Comparison of ENCODE assay signal across 25 mouse cellular contexts in the genomic region with DNA sequence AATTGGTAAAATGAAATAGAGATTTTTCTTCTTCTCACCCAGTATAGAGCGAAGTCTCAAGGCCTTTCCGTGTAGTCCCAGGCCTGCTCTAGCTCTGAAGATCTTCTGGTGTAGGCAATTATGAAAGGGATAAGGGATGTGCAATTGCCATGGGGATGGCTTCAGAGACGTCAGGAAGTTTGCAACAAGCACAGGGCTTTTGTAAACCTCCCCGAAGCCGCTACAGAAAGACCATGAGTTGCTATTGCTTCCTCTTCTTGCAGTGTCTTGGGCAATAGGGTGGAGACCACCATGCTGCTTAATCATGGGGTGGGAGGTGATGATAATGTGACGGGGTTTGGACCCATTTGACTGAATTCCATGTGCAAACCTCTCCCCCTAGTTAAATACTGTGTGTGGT.
"Had no signal": no experiment of that assay in that cellular context is flagged by ENCODE, and none has a peak within 500 bp of the region (broad histone marks: within the 10 kb centered on the region; RNA-seq: fewer than 3 reads in every experiment).

No protein-coding gene starts in this region.

- H3K36me3 ChIP-seq: heart, embryonic 13.5 days; heart, embryonic 15.5 days; hindbrain, embryonic 13.5 days; hindbrain, embryonic 15.5 days; kidney, embryonic 15.5 days; limb, embryonic 10.5 days; limb, embryonic 12.5 days had no signal

- H3K9ac ChIP-seq: heart, embryonic 13.5 days; heart, embryonic 15.5 days; hindbrain, embryonic 13.5 days; hindbrain, embryonic 15.5 days; kidney, embryonic 15.5 days; limb, embryonic 12.5 days had no signal

- ATAC-seq: hindbrain, postnatal 0 days; intestine, embryonic 16.5 days had no signal

- H3K27ac ChIP-seq: gastrocnemius, adult 2 months; heart, adult 2 months; heart, embryonic 13.5 days; heart, embryonic 15.5 days; hindbrain, embryonic 13.5 days; hindbrain, embryonic 15.5 days; hindbrain, postnatal 0 days; kidney, embryonic 15.5 days; kidney, postnatal 0 days; limb, embryonic 10.5 days; limb, embryonic 12.5 days had no signal

- DNase-seq: gastrocnemius, adult 2 months; gastrocnemius, postnatal 10 days; gastrocnemius, postnatal 25 days; heart, adult 2 months; heart, postnatal 14 days; heart, postnatal 36 days; kidney, adult 11 months; kidney, adult 2 months; kidney, adult 9 months; kidney, postnatal 14 days; kidney, postnatal 36 days; layer of hippocampus, adult 9-11 months; layer of hippocampus, postnatal 36 days; liver had no signal

- H3K4me2 ChIP-seq: heart, embryonic 11.5 days; heart, embryonic 13.5 days; heart, embryonic 15.5 days; hindbrain, embryonic 13.5 days; hindbrain, embryonic 15.5 days; kidney, embryonic 15.5 days; limb, embryonic 12.5 days had no signal

- H3K27me3 ChIP-seq: heart, embryonic 13.5 days; heart, embryonic 15.5 days; hindbrain, embryonic 13.5 days; hindbrain, embryonic 15.5 days; kidney, embryonic 15.5 days; limb, embryonic 12.5 days had no signal

- H3K4me3 ChIP-seq: gastrocnemius, adult 2 months; heart, adult 2 months; heart, embryonic 13.5 days; heart, embryonic 15.5 days; hindbrain, embryonic 13.5 days; hindbrain, embryonic 15.5 days; kidney, embryonic 15.5 days; limb, embryonic 10.5 days; limb, embryonic 12.5 days had no signal

- H3K4me1 ChIP-seq: heart, embryonic 13.5 days; heart, embryonic 15.5 days; hindbrain, embryonic 13.5 days; hindbrain, embryonic 15.5 days; kidney, embryonic 15.5 days; limb, embryonic 10.5 days; limb, embryonic 12.5 days had no signal

- H3K9me3 ChIP-seq: heart, embryonic 13.5 days; heart, embryonic 15.5 days; hindbrain, embryonic 13.5 days; hindbrain, embryonic 15.5 days; kidney, embryonic 15.5 days; limb, embryonic 10.5 days; limb, embryonic 12.5 days had no signal
